Mouse (Mus musculus): ENCODE data around the gene Sox5. TPM values are rescaled to one million over a fixed set of nuclear protein-coding genes. Genes with fewer than 3 reads are reported as not detected.

Gene Sox5
- polyA plus RNA-seq, 1 experiment from 2014 or later, result 29.7 TPM

- DNase-seq, result peak; percentile 46
- no peaks in the 10 kb centered on the region for H3K4me1 ChIP-seq (ENCODE audit: control insufficient read depth, insufficient read depth, low read length)
- H3K4me2 ChIP-seq (ENCODE audit: low read length), result no peak overlapping the region
- no peak overlapping the region for H3K4me3 ChIP-seq (replicated peaks; ENCODE audit: low read depth, low read length)
- H3K9ac ChIP-seq (replicated peaks; ENCODE audit: low read length), result no peak overlapping the region
- ATAC-seq (ENCODE audit: low FRiP score, low TSS enrichment), result peak; percentile 62; the same call in 1 of the 2 replicates
- H3K27ac ChIP-seq (replicated peaks; ENCODE audit: low read depth, low read length), result no peak overlapping the region
- no peaks in the 10 kb centered on the region; the same call in 1 of the 2 replicates for H3K27me3 ChIP-seq (ENCODE audit: control insufficient read depth, insufficient read depth, low read length)
- H3K36me3 ChIP-seq (ENCODE audit: control insufficient read depth, insufficient read depth, low read length), result no peaks in the 10 kb centered on the region
- H3K9me3 ChIP-seq (ENCODE audit: control insufficient read depth, low read length), result peaks cover 4% of the 10 kb centered on the region
- WGBS, result 63% methylated on average over 11 of the region's 11 CpGs
Observed at GRCm38 (mm10) chr6:144367626-144368077, 414.1 kb downstream of the Sox5 start.

GRCm38 (mm10) chr6:144361267-144362038 is 420.3 kb downstream of the Sox5 start:
- ATAC-seq (ENCODE audit: low FRiP score, low TSS enrichment) (no peak), DNase-seq (no peak)
- H3K4me2 ChIP-seq (ENCODE audit: low read length), result no peak overlapping the region
- H3K27me3 ChIP-seq (ENCODE audit: control insufficient read depth, insufficient read depth, low read length), result no peaks in the 10 kb centered on the region
- no peaks in the 10 kb centered on the region for H3K36me3 ChIP-seq (ENCODE audit: control insufficient read depth, insufficient read depth, low read length)
- no peak overlapping the region for H3K27ac ChIP-seq (replicated peaks; ENCODE audit: low read depth, low read length)
- H3K4me3 ChIP-seq (replicated peaks; ENCODE audit: low read depth, low read length), result no peak overlapping the region
- H3K4me1 ChIP-seq (ENCODE audit: control insufficient read depth, insufficient read depth, low read length), result peaks cover 8% of the 10 kb centered on the region
- no peak overlapping the region for H3K9ac ChIP-seq (replicated peaks; ENCODE audit: low read length)
- 14% methylated on average over 5 of the region's 5 CpGs for WGBS
- peaks cover 4% of the 10 kb centered on the region for H3K9me3 ChIP-seq (ENCODE audit: control insufficient read depth, low read length)

- ATAC-seq (ENCODE audit: low FRiP score, low TSS enrichment) (no peak), DNase-seq (no peak)
- no peaks in the 10 kb centered on the region for H3K27me3 ChIP-seq (ENCODE audit: control insufficient read depth, insufficient read depth, low read length)
- no peak overlapping the region for H3K4me3 ChIP-seq (replicated peaks; ENCODE audit: low read depth, low read length)
- H3K4me2 ChIP-seq (ENCODE audit: low read length), result no peak overlapping the region
- no peak overlapping the region for H3K27ac ChIP-seq (replicated peaks; ENCODE audit: low read depth, low read length)
- H3K9me3 ChIP-seq (ENCODE audit: control insufficient read depth, low read length), result no peaks in the 10 kb centered on the region
- no peaks in the 10 kb centered on the region for H3K36me3 ChIP-seq (ENCODE audit: control insufficient read depth, insufficient read depth, low read length)
- 90% methylated on average over 4 of the region's 4 CpGs for WGBS
- no peak overlapping the region for H3K9ac ChIP-seq (replicated peaks; ENCODE audit: low read length)
- H3K4me1 ChIP-seq (ENCODE audit: control insufficient read depth, insufficient read depth, low read length), result peaks cover 8% of the 10 kb centered on the region
Observed at GRCm38 (mm10) chr6:144357081-144357480, 424.7 kb downstream of the Sox5 start.

- H3K4me2 ChIP-seq (ENCODE audit: low read length), result no peak overlapping the region
- no peaks in the 10 kb centered on the region for H3K27me3 ChIP-seq (ENCODE audit: control insufficient read depth, insufficient read depth, low read length)
- no peak overlapping the region for H3K4me3 ChIP-seq (replicated peaks; ENCODE audit: low read depth, low read length)
- H3K27ac ChIP-seq (replicated peaks; ENCODE audit: low read depth, low read length), result no peak overlapping the region
- H3K36me3 ChIP-seq (ENCODE audit: control insufficient read depth, insufficient read depth, low read length), result no peaks in the 10 kb centered on the region
- H3K4me1 ChIP-seq (ENCODE audit: control insufficient read depth, insufficient read depth, low read length), result no peaks in the 10 kb centered on the region
- H3K9ac ChIP-seq (replicated peaks; ENCODE audit: low read length), result no peak overlapping the region
- ATAC-seq (ENCODE audit: low FRiP score, low TSS enrichment) (no peak), DNase-seq (no peak)
- 93% methylated on average over 6 of the region's 6 CpGs for WGBS
- no peaks in the 10 kb centered on the region for H3K9me3 ChIP-seq (ENCODE audit: control insufficient read depth, low read length)
Observed at GRCm38 (mm10) chr6:144351049-144351448, 430.7 kb downstream of the Sox5 start.

GRCm38 (mm10) chr6:144343338-144343737 is 438.4 kb downstream of the Sox5 start:
- H3K9me3 ChIP-seq (ENCODE audit: control insufficient read depth, low read length), result peaks cover 5% of the 10 kb centered on the region
- H3K36me3 ChIP-seq (ENCODE audit: control insufficient read depth, insufficient read depth, low read length), result no peaks in the 10 kb centered on the region
- ATAC-seq (ENCODE audit: low FRiP score, low TSS enrichment), result no peak
- no peak overlapping the region for H3K27ac ChIP-seq (replicated peaks; ENCODE audit: low read depth, low read length)
- no peak overlapping the region for H3K9ac ChIP-seq (replicated peaks; ENCODE audit: low read length)
- H3K4me2 ChIP-seq (ENCODE audit: low read length), result no peak overlapping the region
- no peaks in the 10 kb centered on the region for H3K27me3 ChIP-seq (ENCODE audit: control insufficient read depth, insufficient read depth, low read length)
- DNase-seq, result peak; percentile 42
- 64% methylated on average over 11 of the region's 11 CpGs for WGBS
- H3K4me1 ChIP-seq (ENCODE audit: control insufficient read depth, insufficient read depth, low read length), result no peaks in the 10 kb centered on the region
- H3K4me3 ChIP-seq (replicated peaks; ENCODE audit: low read depth, low read length), result no peak overlapping the region

- ATAC-seq (ENCODE audit: low FRiP score, low TSS enrichment), result no peak
- 99% methylated on average over 3 of the region's 3 CpGs for WGBS
Observed at GRCm38 (mm10) chr6:144339554-144339953, 442.2 kb downstream of the Sox5 start.

GRCm38 (mm10) chr6:144339006-144339405 is 442.8 kb downstream of the Sox5 start:
- peaks cover 5% of the 10 kb centered on the region for H3K9me3 ChIP-seq (ENCODE audit: control insufficient read depth, low read length)
- H3K4me2 ChIP-seq (ENCODE audit: low read length), result no peak overlapping the region
- no peak overlapping the region for H3K27ac ChIP-seq (replicated peaks; ENCODE audit: low read depth, low read length)
- 77% methylated on average over 13 of the region's 13 CpGs for WGBS
- no peak overlapping the region for H3K9ac ChIP-seq (replicated peaks; ENCODE audit: low read length)
- H3K36me3 ChIP-seq (ENCODE audit: control insufficient read depth, insufficient read depth, low read length), result no peaks in the 10 kb centered on the region
- peaks cover 10% of the 10 kb centered on the region; the same call in 1 of the 2 replicates for H3K4me1 ChIP-seq (ENCODE audit: control insufficient read depth, insufficient read depth, low read length)
- DNase-seq, result peak; percentile 77
- H3K27me3 ChIP-seq (ENCODE audit: control insufficient read depth, insufficient read depth, low read length), result peaks cover 4% of the 10 kb centered on the region; the same call in 1 of the 2 replicates
- no peak for ATAC-seq (ENCODE audit: low FRiP score, low TSS enrichment)
- no peak overlapping the region for H3K4me3 ChIP-seq (replicated peaks; ENCODE audit: low read depth, low read length)

More at GRCm38 (mm10) chr6:144339554-144339953, 442.2 kb downstream of the Sox5 start:
- H3K4me3 ChIP-seq (replicated peaks; ENCODE audit: low read depth, low read length), result no peak overlapping the region
- no peak for DNase-seq
- no peak overlapping the region for H3K9ac ChIP-seq (replicated peaks; ENCODE audit: low read length)
- peaks cover 4% of the 10 kb centered on the region; the same call in 1 of the 2 replicates for H3K27me3 ChIP-seq (ENCODE audit: control insufficient read depth, insufficient read depth, low read length)
- no peak overlapping the region for H3K4me2 ChIP-seq (ENCODE audit: low read length)
- no peaks in the 10 kb centered on the region for H3K36me3 ChIP-seq (ENCODE audit: control insufficient read depth, insufficient read depth, low read length)
- peaks cover 10% of the 10 kb centered on the region; the same call in 1 of the 2 replicates for H3K4me1 ChIP-seq (ENCODE audit: control insufficient read depth, insufficient read depth, low read length)
- H3K9me3 ChIP-seq (ENCODE audit: control insufficient read depth, low read length), result peaks cover 5% of the 10 kb centered on the region
- no peak overlapping the region for H3K27ac ChIP-seq (replicated peaks; ENCODE audit: low read depth, low read length)

GRCm38 (mm10) chr6:144338221-144338620 is 443.6 kb downstream of the Sox5 start:
- DNase-seq (no peak), ATAC-seq (ENCODE audit: low FRiP score, low TSS enrichment) (no peak)
- H3K9me3 ChIP-seq (ENCODE audit: control insufficient read depth, low read length), result peaks cover 5% of the 10 kb centered on the region
- no peak overlapping the region for H3K9ac ChIP-seq (replicated peaks; ENCODE audit: low read length)
- no peak overlapping the region for H3K27ac ChIP-seq (replicated peaks; ENCODE audit: low read depth, low read length)
- WGBS, result 72% methylated on average over 4 of the region's 4 CpGs
- no peak overlapping the region for H3K4me2 ChIP-seq (ENCODE audit: low read length)
- H3K36me3 ChIP-seq (ENCODE audit: control insufficient read depth, insufficient read depth, low read length), result no peaks in the 10 kb centered on the region
- peaks cover 4% of the 10 kb centered on the region; the same call in 1 of the 2 replicates for H3K27me3 ChIP-seq (ENCODE audit: control insufficient read depth, insufficient read depth, low read length)
- no peak overlapping the region for H3K4me3 ChIP-seq (replicated peaks; ENCODE audit: low read depth, low read length)
- peaks cover 10% of the 10 kb centered on the region; the same call in 1 of the 2 replicates for H3K4me1 ChIP-seq (ENCODE audit: control insufficient read depth, insufficient read depth, low read length)

Measured in midbrain, embryonic 14.5 days (tissue).